Mouse (Mus musculus) adrenal gland, postnatal 14 days (tissue): ENCODE data around the gene Chd2. TPM values are rescaled to one million over a fixed set of nuclear protein-coding genes. Genes with fewer than 3 reads are reported as not detected.

Experiments
- DNase-seq: peaks from one replicate; pipeline ENCODE4 v3.0.0; 2021; ENCODE audit warnings: mixed read lengths
- total RNA-seq: library from RNA; stranded (reverse); gene quantifications from 2 replicates; pipeline ENCODE4 v1.2.3, GENCODE M21; 2021

The Chd2 gene
- total RNA-seq, 1 experiment from 2014 or later: 45.1 TPM

DNA sequence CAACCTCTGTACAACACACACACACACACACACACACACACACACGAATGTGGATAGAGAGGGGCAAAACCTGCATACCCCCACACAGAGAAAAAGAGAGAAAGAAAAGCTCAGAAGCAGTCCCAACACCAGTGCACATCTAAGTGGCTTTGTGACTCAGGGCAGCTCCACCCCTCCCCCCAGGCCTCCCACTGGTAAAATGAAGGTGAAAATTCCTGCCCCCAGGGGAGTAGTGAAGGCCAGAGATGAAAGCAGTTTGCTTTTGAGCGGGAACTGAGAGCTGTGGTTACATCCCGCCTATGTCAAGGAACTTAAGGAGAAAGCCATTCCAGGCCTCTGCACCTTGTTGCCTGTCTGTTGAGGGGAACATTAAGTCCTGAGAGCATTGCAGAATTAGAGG lies 138.1 kb downstream of the Chd2 start:
- peak; percentile 40 for DNase-seq

DNA sequence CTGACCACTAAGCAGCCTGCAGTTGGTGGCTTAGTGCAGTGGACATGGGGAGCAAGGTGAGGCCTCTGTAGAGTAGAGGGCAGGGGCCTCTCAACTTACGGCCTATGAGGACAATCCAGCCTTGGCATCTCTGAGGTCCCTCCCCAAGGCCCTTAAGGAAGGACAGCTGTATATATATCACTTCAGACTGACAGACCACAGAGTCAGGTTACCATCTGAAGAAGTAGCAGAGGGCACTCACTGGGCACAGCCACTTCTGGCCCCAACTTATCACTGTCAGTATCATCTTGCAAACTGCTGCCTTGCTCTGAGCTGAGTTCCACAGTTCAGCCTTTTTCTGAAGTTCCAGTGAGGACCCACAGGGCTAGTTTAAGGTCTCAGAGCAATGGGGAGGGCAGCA lies 139.0 kb downstream of the Chd2 start:
- DNase-seq: no peak

DNA sequence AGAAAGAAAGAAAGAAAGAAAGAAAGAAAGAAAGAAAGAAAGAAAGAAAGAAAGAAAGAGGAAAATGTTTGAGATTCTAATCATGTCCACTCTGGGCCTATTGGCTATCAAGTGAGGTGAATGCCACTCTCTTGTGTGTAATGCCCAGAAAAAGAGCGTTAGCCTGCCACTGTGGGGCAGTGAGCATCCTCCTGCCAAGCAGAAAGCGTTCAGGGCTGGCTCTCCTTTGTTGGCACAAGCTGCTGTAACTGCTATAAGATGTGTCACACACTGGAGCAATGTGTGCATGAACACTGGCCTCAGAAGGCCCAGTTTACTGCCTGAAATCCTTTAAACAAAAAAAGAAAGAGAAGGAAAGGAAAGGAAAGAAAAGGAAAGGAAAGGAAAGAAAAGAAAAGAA lies 139.5 kb downstream of the Chd2 start:
- no peak for DNase-seq

DNA sequence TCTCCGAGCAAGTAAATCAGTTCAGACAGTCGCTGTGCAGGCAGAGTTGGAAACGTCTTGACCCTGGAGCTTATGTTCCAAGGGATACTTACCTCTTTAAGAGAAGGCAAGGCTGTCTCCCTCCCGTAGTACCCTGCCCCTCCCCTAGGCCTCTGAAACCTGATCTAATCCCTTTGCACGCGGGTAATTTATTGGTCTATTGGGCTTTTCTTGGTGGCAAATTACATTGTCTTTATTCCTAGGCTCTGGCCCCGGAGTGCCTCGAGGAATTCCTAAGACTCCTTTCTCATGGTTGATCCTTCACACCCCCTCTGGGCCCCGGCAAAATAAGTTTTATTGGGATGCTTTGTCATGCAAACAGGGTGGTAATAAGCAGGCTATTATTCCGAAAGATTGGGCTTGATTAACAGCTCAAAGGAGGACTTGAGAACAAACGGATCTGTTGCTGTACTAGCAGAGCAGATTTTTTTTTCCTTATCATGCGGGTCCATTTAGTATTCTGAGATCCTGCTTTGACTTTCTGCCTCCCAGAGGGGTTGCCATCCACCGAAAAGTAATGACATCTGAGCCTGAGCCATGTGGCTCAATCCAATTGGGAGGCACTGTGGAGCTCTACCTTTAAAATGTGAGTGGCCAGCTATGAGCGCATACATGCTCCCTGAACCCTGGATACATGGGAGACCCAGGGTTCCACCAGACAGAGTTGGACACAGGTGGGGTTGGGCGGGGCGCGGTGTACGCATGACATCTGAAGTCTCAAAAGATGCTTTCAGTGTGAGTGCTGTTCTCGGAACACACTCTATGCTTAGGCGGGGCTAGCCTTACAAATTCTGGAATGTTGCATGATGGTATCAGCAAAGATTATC lies 141.3 kb downstream of the Chd2 start:
- DNase-seq: no peak

DNA sequence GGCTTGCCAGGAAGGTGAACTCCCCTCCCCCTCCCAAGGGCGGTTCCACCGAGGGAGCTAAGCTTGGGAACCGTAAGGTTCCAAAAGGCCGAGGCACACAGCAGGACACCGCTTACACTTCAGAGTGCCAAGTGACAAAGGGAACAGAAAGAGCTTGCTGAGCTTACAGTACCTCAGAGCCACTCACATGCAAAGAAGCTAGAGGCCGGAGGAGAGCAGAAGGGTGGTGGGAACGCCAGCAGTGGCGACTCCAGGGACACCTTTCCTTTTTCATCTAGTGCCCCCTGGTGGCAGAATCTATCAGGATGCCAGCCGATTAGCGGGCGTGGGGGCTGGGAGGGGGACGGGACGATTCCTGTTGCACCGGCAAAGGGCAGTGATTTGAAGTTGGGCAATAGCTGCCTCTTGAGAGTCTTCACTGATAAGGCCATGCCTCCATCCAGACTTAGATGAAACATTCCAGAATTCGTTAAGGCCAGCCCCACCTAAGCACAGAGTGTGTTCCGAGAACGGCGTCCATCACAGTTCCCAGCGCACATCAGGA lies 142.1 kb downstream of the Chd2 start:
- peak; percentile 93 for DNase-seq

DNA sequence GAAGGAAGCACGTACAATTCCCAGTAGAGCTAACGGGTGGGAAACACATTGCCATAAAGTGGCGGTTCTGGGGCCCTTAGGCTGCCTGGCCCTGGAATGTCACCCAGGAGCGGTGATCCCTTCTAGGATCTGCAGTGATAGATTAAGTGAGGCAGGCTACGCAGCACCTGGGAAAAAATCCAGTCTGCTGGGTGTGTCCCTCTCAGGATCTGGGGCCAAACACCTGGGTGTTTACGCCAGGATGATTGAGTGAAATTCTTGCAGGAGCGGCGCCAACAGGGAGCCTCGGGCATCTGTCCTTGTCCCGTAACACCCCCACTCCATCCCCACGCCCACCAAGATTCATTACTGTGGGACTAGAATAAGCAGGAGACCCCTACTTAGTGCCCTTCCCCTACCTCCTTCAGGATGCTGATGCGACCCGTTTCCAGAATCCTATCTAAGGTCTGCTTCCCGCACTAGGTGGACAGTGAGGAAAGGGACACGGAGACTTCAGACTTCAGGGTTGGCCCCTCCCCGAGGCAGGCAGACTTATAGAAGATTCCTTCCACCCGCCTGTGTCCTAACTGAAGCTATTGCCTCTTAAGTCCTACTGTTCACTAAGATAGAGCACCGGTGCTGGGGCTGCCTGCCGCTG lies 142.7 kb downstream of the Chd2 start:
- DNase-seq: no peak

DNA sequence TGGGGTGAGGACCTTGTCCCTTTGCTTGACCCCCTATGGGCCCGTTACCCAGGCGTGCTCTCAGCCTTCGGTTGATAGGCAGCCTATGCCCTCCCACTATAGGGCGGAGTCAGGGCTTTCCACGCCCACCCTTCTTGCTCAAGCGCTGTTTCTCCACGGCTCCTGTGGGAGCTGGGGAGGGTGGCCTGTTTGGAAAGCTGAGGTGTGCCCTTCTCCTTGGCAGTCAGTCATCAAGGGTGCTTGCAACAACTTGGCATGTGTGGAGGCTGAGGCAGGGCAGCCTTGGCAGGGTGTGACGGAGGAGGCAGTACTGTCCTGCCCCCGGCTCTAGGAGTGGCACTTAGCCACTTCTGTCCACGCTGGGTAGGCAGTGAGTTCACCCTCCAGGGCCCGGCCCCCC lies 143.3 kb downstream of the Chd2 start:
- DNase-seq: peak; percentile 92

DNA sequence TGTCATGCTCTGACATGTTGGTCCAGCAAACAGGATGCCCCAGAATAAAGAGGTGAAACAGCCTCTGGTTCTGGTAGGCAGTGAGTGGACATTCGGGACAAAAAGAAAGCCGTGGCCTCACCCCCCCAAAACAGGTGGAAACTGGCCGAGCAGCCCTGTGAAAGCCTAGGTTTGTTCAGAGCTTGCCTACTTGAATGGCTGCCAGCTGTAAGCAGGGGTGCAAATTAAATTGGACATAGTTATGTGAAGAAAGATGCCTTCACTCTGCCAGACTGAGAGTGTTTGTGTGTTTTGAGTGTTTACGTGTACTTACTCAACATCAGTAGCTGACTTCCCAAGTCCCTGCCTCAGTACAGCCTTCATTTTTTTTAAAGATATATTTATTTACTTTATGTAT lies 147.6 kb downstream of the Chd2 start:
- peak; percentile 34 for DNase-seq

DNA sequence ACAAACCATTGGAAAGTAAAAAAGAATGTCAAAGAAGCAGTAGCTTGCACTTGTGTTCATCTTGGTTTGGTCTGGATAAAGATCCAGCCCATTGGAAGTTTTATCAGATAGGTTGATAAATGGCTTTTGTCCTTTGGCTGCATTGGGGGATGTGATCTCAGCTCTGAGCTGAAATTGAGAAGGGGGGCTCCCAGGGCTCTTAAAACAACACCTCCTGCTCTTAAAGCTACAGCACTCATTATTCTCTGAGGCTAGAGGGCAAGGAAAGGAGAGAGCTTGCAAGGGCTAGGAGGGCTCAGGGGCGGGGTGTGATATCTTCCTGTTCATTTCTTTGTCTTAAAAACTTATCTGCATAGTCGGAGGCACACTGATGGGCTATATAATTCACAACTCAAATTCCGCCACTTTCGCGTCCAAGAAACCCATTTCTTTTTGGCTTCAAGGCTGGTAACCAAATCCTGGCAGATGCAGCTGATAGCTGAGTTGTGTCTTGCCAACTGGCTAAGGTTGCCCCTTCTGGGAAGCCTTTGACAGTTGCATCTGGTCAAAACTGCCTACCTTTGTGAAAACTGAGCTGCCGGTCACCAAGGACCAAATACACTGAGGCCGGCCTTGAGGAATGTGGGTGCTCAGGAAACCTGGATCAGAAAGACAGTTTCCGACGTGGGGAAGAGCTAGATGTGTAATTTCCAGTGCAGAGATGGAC lies 148.2 kb downstream of the Chd2 start:
- no peak for DNase-seq

DNA sequence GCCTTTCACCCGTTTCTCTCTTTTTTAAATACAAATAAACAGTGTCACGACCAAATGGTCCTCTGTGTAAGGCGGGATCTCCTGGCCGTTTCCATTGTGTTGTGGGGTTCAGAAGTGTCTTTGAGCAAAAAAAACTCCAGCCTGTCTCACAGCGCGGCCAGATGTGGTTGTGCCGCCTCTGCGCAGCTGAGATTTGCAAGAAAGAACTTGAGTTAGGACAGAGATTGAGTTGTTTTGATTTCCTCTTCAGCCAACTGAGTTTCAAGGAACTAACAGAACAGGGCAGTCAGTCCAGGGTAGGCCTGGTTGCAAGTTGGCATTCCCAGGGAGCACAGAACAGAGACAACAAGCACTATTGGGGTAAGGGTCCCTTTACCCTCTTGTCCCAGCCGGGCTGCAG lies 149.3 kb downstream of the Chd2 start:
- no peak for DNase-seq

DNA sequence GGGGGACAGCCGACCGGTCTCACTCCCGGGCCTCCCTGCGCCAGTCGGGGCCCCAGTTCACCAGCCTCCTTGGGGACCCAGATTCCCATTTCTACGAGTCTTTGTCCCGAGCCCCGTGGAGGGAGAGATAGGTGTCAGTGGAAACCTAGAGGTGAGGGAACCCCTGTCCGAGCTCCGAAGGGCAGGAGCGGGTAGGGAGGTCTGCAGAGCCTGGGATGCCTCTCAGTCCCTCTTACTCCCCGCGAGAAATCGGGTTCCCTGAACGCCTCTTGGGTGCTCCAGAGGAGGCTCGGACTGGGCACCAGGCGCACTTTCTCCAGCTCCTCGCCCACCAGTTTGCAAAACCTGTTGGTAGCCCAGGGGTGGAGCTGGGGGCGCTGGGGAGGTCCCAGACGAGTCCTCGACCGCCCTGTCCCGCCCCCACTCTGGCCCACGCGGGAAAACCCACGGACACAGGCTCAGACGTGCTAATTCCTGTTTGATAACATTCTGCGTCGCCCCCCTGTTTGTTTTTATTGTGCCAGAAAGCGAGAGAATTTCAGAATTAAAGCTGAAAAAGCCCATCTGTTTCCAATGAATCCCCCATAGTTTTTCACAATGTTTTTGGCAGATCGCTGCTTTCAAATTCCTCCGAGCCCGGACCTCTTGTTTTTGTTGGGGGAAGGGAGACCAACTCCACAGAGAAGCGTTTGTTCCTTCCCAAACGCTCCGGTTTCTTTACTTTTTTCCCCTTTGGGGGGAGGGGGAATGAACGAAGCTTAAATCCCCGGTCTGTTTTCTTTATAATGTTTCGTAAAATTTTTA lies 149.9 kb downstream of the Chd2 start:
- DNase-seq: peak; percentile 63

DNA sequence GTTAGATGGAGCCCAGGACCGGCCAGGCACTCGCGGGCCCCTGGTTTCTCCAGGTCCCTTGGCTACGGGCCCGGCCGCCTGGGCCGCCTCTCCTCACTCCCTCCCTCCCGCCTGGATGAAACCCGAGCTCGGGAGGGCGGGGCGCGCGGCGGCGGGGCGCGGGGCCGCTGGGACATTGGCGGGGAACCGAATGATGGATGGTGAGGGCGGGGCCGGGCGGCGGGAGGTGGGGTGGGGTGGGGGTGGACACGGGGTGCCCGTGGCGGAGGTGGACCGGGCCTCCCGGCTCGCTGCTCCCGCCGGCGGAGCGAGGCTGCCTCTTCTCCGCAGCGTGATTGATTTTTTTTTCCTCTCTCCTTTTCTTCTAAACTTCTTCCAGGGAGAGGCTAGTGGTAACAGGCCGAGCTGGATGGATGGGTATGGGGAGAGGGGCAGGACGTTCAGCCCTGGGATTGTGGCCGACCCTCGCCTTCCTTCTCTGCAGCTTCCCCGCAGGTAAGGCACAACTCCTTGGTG lies 150.6 kb downstream of the Chd2 start:
- peak; percentile 95 for DNase-seq

DNA sequence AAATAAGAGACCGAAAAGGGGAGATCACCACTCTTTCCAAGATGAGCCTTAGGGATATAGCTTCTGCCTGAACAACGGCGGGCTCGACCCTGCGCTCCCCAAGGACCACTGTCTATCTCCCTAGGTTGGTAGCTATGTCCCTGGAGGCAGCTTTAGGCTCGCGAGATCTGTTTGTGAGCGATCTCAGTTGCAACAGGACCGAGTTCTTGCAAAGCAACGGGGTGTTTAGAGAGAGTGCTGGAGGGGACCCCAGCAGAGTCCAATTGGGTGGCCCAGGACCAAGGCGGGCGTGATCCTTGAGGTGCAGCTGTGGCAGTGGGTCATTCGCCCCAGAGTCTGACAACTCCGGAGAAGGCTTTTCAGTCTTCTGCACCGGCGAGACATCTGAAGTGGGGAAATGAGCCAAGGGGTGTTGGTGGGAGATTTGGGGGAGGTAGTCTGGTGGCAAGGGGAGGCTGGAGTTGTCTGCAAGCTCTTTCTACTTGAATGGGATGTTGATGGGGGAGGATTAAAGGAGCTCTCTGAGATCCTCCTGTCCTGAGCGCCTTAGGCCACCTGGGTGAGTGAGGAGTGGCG lies 151.1 kb downstream of the Chd2 start:
- DNase-seq: peak; percentile 20

DNA sequence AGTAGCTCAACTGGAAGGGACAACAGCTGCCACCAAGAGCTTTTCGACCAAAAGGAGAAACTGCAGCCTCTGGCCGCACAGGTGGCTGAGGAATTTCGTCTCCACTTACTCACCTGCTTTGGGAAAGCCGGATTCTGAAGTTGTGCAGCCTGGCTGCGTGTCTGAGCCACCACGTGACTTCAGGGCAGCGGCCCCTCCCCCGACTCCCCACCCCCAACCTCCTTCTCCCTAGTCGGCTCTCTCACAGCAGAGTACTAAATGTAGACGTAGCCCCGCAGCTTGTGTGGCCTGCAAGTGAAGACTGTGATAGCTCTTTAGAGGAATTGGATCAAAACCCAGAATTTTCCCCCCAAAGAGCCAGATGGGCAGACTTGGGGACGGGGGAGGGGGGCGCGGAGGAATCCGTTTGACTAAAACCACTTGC lies 151.7 kb downstream of the Chd2 start:
- DNase-seq: peak; percentile 19

DNA sequence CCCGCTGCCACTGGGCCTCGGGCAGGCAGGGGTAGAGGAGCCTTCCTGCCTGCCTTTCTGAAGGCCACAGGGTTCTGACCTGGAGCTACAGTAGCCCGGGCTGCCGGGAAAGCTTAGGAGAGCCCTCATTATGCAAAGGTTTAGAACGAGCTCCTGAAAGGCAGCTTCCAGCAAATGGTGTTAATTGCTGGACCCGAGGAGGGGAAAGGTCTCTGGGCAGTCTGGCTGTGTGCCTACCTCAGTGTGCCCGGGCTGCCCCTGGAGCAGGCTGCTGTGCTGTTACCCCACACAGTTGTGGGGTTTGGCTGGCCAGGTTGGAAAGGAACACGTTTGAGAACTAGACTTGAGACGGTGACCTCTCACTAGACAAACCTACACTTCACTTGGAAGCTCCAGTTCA lies 152.2 kb downstream of the Chd2 start:
- no peak for DNase-seq

DNA sequence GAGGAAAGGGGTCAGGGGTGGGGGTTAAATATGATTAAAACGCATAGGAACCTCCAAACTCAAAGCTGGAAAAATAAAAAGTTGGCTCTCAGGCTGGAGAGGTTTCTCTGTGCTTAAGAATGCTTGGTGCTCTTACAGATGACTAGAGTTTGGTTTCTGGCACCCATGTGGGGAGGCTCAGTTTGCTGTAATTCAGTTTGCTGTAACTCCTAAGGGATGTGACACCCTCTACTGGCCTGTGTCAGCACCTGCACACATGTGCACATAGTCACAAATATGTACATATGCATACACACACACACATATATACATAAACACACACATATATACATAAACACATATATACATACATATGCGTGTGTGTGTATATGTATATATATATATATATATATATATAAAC lies 152.8 kb downstream of the Chd2 start:
- DNase-seq: no peak

DNA sequence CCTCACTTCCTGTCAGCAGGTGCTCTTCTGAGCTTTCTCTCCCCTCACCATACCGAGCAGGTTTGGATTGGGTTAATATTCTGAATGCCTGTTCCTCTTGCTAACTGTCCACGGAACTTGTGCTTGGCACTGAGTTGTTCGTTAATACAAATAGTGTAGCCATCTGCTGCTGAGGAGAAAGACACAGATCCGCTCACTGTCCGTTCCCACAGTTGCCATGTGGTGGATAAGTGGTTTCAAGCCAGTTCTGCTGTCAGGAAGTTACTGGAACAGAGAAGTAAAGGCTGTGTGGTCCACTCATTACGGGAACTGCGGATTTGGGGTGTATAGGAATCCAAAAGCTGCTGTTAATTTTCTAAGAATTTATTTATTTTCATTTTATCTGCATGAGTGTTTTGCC lies 158.8 kb downstream of the Chd2 start:
- DNase-seq: no peak

DNA sequence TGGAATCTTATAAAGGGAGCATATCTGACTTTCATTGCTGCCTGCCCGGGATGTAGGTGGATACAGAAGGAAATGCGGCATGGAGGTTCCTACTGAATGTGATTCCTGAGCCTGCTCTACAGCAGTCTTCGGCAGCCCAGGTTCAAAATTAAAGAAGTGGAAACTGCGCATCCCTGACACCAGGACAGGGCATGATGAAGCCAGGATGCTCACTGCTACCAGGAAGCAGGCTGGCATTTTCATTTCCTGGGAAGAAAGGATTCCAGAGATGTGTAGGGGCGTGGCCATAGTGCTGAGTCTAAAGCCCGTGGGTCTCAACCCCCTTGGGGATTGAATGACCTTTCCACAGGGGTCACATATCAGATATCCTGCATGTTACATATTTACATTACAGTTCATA lies 163.6 kb downstream of the Chd2 start:
- DNase-seq: no peak

DNA sequence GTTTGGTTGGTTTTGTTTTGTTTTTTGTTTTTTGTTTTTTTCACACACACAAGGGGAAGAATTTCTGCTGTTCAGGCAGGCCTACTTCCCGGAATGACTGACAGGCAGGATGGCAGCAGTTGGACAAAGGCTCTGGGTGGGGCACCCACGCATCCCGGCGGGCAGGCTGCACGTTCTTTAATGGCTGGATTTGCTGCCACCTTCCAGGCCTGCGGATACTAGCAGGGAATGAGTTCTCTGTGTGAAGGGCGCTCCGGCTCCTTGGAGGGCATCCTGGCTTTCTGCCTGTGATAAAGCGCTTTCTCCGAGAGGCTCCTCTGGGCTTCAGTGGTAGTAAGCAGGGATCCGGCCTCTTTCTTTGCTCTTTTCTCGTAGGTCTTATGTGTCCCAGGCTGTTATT lies 164.3 kb downstream of the Chd2 start:
- DNase-seq: no peak
